Mouse (Mus musculus) spleen, adult 2 months (tissue): Measurements from ENCODE around the gene Slc4a3. TPM values are rescaled to one million over a fixed set of nuclear protein-coding genes. Genes with fewer than 3 reads are reported as not detected.

Source experiments
- DNase-seq, 2 experiments: peaks; one replicate each; pipeline versions ENCODE4 v3.0.0 to v3.0.0-alpha.2; 2012 to 2021; ENCODE audit warnings: low spot score in 2 of 2, low read depth in 1 of 2
- H3K27ac ChIP-seq: fragments of 200-500 bp; 2 replicates; pipeline ENCODE4 v1.5.1; 2012; ENCODE audit warnings: low read length, inconsistent platforms; ENCODE audit not compliant: insufficient read depth
- H3K27me3 ChIP-seq: fragments of 200-500 bp; 2 replicates; pipeline ENCODE4 v1.6.1; 2012; ENCODE audit warnings: mild to moderate bottlenecking, moderate library complexity, low read length, inconsistent platforms; ENCODE audit not compliant: control insufficient read depth, insufficient read depth
- H3K36me3 ChIP-seq: fragments of 200-500 bp; 2 replicates; pipeline ENCODE4 v1.6.1; 2012; ENCODE audit warnings: mild to moderate bottlenecking, low read length, inconsistent platforms; ENCODE audit not compliant: control insufficient read depth, insufficient read depth
- H3K4me1 ChIP-seq: fragments of 200-500 bp; 2 replicates; pipeline ENCODE4 v1.6.1; 2011; ENCODE audit warnings: inconsistent platforms; ENCODE audit not compliant: control insufficient read depth, insufficient read depth, insufficient read length
- H3K4me3 ChIP-seq: fragments of 200-500 bp; 2 replicates; pipeline ENCODE4 v1.5.1; 2011; ENCODE audit warnings: mild to moderate bottlenecking, inconsistent platforms; ENCODE audit not compliant: insufficient read depth, insufficient read length; ENCODE audit errors: extremely low read depth
- CTCF ChIP-seq: fragments of 200-500 bp; IDR thresholded peaks from 2 replicates; pipeline ENCODE4 v1.5.1; 2011; ENCODE audit warnings: mild to moderate bottlenecking, inconsistent platforms; ENCODE audit not compliant: insufficient read depth, insufficient read length, insufficient replicate concordance; ENCODE audit errors: extremely low read depth
- POLR2A ChIP-seq: fragments of 200-500 bp; IDR thresholded peaks from 2 replicates; pipeline ENCODE4 v1.6.1; 2011; ENCODE audit warnings: low read depth, low read length, inconsistent platforms
- WGBS: fragments of 180-500 bp; shearing (Covaris S2); methylation state at CpG from one replicate; pipeline ENCODE4 v1.1.7; 2018; 5-methylcytosine and 5-hydroxymethylcytosine counted together
- polyA plus RNA-seq: library from polyadenylated mRNA; depleted of rRNA; stranded (reverse); fragments of >200 nt; gene quantifications from 2 replicates; pipeline ENCODE4 v1.2.3, GENCODE M21; 2012

The Slc4a3 gene
- polyA plus RNA-seq, 1 experiment = 4.5 TPM

- peaks cover 9% of the 10 kb centered on the region; the same call in 1 of the 2 replicates for H3K4me1 ChIP-seq
- peak; percentile 72 for DNase-seq
- H3K4me3 ChIP-seq = no peak overlapping the region
- H3K36me3 ChIP-seq = no peaks in the 10 kb centered on the region
- TF ChIP-seq CTCF (no peak), POLR2A (no peak)
- peak overlapping the region; percentile 66 for H3K27ac ChIP-seq
- WGBS = 8% methylated on average over 9 of the region's 9 CpGs
- H3K27me3 ChIP-seq = no peaks in the 10 kb centered on the region
These were observed 19.6 kb downstream of the Slc4a3 start for GRCm38 (mm10) chr1:75565616-75566015.

GRCm38 (mm10) chr1:75570403-75570802, 24.3 kb downstream of the Slc4a3 start:
- TF ChIP-seq CTCF (no peak), POLR2A (no peak)
- Histone ChIP-seq H3K27me3 (no peaks in the 10 kb centered on the region), H3K27ac (no peak overlapping the region), H3K4me3 (no peak overlapping the region), H3K4me1 (peaks cover 4% of the 10 kb centered on the region; the same call in 1 of the 2 replicates), H3K36me3 (no peaks in the 10 kb centered on the region)
- DNase-seq = no peak
- WGBS = 81% methylated on average over 6 of the region's 6 CpGs

DNA sequence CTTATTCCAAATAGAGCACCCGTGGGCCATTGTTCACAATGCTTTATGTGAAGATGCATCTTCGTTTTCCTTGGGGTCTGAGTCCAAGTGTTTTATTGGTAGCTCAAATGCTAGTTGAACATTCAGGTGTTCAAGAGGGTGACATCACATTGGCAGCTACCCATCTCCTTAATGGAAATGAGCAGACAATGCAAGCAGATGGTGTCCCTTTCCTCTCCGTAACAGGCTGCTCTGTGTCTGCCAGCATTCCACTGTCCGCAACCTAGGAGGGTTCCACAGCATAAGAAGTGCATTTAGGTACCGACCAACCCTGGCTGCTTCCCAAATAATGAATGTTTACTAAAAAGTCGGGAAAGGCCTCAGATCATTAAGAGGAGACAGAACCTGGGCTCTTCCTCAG, 26.7 kb downstream of the Slc4a3 start:
- Histone ChIP-seq H3K27me3 (no peaks in the 10 kb centered on the region), H3K4me1 (peaks cover 4% of the 10 kb centered on the region; the same call in 1 of the 2 replicates), H3K4me3 (no peak overlapping the region), H3K27ac (no peak overlapping the region), H3K36me3 (no peaks in the 10 kb centered on the region)
- WGBS = 88% methylated on average over 6 of the region's 6 CpGs
- DNase-seq = no peak
- no peak for TF ChIP-seq CTCF

GRCm38 (mm10) chr1:75573715-75574114, 27.6 kb downstream of the Slc4a3 start:
- DNase-seq = no peak
- H3K27me3 ChIP-seq = no peaks in the 10 kb centered on the region
- H3K4me3 ChIP-seq = no peak overlapping the region
- TF ChIP-seq CTCF (no peak), POLR2A (no peak)
- no peak overlapping the region for H3K27ac ChIP-seq
- no peaks in the 10 kb centered on the region for H3K4me1 ChIP-seq
- H3K36me3 ChIP-seq = no peaks in the 10 kb centered on the region
- WGBS = 82% methylated on average over 7 of the region's 7 CpGs

- Histone ChIP-seq H3K4me1 (no peaks in the 10 kb centered on the region), H3K36me3 (no peaks in the 10 kb centered on the region), H3K27ac (no peak overlapping the region), H3K4me3 (no peak overlapping the region), H3K27me3 (no peaks in the 10 kb centered on the region)
- DNase-seq = no peak
- TF ChIP-seq POLR2A (no peak), CTCF (no peak)
- WGBS = 80% methylated on average over 17 of the region's 17 CpGs
These were observed 28.6 kb downstream of the Slc4a3 start for GRCm38 (mm10) chr1:75574476-75575310.

- H3K27me3 ChIP-seq = no peaks in the 10 kb centered on the region
- H3K36me3 ChIP-seq = no peaks in the 10 kb centered on the region
- no peaks in the 10 kb centered on the region for H3K4me1 ChIP-seq
- H3K4me3 ChIP-seq = no peak overlapping the region
- 74% methylated on average over 7 of the region's 7 CpGs for WGBS
- H3K27ac ChIP-seq = no peak overlapping the region
- no peak for TF ChIP-seq POLR2A
- no peak for TF ChIP-seq CTCF
- no peak for DNase-seq
These were observed 36.0 kb downstream of the Slc4a3 start for GRCm38 (mm10) chr1:75581936-75582624.

DNA sequence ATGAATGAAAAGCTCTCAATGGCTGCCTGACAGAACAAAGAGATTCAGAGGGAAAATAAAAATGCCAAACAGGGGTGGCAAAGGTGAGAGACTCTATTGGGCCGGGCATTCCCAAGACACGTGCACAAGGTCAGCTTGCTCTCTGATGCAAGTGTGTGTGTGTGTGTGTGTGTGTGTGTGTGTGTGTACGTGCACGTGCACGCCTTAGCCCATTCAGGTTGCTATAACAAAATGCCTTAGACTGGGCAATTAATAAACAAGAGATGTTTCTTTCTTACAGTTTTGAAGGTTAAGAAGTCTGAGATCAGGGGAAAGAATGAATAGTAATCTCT, 36.5 kb downstream of the Slc4a3 start:
- 83% methylated on average over 5 of the region's 5 CpGs for WGBS
- no peak for DNase-seq
- Histone ChIP-seq H3K4me3 (no peak overlapping the region), H3K27ac (no peak overlapping the region), H3K4me1 (no peaks in the 10 kb centered on the region), H3K36me3 (no peaks in the 10 kb centered on the region), H3K27me3 (no peaks in the 10 kb centered on the region)
- TF ChIP-seq CTCF (no peak), POLR2A (no peak)
